Mouse (Mus musculus) kidney, postnatal 14 days (tissue): ENCODE measurements at regions not wholly inside any gene's neighbourhood (a gene's known extent, or its start where the extent isn't known, plus 50 kb on each side); places are given as distances from the start of the nearest gene placed in this dataset.
"Not testable (repeated sequence)": the region's sequence is repeated elsewhere in the genome, so short reads cannot be mapped to it uniquely, and the experiment has no call there.

Experiments
- DNase-seq: peaks from one replicate; pipeline ENCODE4 v3.0.0; 2022; ENCODE audit warnings: mixed read lengths

DNA sequence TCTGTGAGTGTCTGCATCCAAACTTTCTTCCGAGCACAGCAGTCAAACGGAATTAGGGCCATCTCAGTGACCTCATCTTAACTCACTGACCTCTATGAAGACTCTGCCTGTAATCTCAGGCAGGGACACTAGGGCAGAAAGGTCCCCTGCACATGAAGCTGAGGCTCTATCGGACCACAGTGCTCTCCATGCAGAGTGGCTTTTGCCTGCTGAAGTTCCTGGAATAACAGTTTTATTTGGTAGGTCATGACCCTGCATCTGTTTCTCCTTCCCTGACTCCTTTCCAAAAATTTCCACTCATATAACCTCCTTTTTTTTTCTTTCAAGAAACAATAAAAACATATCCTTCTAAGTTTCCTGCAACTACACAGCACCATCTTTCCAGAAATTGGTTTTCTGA, 136.9 kb upstream of the Klf3 start:
- DNase-seq: peak; percentile 74

DNA sequence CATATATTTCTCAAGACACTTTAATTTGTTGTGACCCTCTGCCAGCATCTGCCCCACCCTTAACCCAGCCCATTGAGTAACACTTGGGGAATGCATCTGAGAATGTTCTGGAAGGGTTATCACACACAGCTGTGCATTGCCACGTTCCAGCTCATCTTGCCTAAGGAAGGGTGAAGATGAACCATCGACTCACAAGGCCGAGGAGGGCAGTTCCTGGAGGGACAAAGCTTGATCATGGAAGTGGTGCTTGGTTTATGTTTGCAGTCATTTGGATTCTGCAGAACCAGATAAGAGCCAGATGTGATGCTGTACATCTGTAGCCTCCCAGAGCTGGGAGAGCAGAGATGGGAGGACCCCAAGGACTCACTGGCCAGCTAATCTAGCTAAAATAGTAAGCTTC, 136.1 kb upstream of the Klf3 start:
- DNase-seq: peak; percentile 46

DNA sequence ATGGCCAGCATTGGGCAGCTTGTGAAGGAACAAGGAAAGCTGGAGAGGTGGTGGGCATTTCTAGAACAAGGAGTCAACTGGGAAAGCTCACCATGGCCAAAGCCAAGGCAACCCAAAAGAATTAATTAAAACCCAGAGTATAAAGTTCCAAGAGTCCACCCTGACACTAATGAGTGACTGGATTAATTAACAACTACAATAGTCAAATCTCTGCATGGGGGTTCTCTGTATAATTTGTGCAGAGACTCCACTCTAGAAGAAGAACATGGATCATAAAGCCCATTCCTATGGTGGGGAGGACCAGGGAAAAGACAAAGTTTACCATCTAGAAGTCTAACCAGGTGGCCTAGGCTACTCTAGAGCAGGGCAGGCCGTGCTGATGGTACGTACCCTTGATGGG, 129.3 kb upstream of the Klf3 start:
- DNase-seq: no peak

DNA sequence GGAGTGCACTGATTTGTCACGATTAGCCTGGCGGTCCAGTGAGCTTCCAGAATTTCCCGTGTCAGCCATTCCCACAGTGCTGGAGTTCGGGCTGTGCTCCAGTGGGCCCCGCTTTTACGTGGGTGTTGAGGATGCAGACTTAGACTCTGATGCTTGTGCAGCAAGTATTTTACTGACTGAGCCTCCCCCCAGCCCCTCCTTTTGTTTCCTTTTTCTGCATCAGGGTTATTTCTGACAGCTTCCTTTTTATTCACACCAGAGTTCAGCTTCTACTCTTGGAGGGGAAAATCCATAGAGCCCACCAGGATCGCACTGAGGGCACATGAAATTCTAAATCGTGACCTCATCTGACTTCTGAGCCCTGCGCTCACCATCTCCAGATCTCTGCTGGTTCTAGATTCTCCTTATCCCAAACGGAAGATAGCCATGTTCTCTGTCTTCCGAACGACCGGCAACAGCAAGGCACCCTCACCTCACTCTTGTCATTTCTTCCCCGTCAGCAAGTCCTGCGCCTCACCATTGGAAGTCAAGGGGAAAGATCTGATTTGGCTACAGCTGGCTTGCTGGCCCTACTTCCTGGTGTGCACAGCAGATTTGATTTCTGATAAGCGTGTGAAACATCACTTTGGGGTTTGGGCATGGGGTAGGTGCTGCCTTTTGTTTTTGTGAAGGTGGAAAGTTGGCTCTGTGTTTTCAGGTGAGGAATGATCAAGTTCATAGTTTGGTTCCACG, 126.8 kb upstream of the Klf3 start:
- no peak for DNase-seq

DNA sequence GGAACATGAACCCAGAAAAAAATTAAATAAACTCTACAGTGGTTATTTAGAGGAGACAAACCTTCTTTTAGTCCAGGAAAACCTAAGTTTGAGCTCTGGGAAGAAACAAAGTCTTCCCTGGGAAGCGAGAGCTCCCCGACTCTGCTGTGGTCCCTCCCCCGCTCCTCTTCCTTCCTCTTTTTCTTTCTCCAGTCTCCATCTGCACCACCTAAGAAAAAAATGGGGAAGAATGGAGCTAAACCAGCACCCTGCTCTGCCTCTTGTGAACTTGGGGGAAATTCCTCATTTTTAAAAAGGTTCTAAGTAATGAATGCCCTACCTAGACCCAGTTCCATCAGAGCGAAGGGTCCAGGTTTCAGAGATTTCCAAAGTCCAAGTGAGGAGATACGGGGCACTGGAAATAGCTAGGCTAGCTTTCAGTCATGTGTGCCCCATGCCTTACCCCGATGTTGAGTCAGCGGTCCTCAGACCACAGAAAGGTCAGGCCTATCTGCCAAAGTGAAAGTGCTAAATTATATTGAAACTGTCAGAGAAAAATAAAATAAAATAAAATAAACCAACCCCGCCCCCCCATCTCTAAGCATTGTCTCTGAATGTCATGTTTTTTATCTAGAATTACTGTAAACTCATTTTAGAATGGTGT, 126.1 kb upstream of the Klf3 start:
- DNase-seq: no peak

DNA sequence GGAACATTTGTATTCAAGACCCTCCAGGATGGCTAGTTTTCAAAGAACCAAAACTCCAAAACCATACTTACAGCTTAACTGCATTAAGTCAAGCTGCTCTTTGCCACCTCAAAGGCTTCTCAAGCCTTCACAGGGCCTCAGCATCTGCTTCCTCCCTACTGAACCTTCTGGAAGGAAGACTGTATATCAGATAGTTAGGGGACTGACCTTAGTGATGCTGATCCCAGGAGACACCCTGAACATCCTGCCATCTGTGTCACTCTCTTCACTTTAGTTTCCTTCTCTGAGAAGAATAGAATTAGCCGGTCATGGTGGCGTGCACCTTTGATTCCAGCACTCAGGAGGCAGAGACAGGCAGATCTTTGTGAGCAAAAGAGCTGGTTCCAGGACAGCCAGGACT, 124.5 kb upstream of the Klf3 start:
- DNase-seq: no peak

DNA sequence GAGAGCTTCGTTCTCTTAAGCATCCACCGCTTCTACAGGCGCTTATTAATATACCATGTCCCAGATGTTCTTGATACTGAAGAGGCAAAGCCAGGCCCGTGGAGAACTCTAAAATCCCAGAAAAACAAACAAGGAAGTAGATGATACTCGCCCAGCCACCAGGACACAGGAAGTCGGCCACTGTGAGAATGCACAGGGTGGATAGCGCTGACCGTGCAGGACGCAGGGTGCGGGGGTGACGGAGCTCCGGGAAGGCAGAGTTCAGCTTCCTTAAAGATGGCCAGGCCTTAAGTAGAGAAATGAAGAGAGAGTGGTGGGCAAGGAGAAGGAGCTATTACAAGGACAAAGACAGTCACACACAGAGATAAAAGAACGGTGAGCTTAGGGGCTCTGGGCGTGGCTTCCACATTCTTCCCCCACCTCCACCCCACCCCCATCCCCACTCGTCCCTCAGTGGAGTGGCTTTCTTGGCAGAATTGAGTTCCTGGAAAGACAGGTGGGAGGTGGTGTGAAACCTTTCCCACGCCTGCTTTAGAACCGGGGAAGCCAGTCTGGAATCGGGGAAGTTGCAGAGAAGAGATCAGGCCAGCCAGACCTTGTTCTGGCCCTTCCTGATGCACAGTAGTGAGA, 123.1 kb upstream of the Klf3 start:
- DNase-seq: no peak

DNA sequence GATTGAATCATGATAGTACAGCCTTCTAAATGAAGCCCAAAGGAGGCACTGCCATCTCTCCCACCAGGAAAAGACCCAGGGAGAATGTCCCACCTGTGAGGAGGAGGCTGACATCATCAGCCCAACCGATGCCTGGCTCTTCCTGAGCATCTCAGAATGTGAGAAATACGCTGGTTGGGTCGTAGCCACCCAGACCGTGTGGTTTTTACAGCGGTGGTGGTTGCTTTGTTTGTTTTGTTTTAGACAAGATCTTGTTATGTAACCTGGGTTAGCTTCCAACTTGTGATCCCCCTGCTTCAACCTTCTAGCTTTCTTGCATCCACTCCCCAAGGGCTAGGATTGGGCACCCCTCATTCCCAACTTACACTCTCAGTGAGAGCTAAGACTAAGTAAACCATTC, 122.0 kb upstream of the Klf3 start:
- DNase-seq: no peak

DNA sequence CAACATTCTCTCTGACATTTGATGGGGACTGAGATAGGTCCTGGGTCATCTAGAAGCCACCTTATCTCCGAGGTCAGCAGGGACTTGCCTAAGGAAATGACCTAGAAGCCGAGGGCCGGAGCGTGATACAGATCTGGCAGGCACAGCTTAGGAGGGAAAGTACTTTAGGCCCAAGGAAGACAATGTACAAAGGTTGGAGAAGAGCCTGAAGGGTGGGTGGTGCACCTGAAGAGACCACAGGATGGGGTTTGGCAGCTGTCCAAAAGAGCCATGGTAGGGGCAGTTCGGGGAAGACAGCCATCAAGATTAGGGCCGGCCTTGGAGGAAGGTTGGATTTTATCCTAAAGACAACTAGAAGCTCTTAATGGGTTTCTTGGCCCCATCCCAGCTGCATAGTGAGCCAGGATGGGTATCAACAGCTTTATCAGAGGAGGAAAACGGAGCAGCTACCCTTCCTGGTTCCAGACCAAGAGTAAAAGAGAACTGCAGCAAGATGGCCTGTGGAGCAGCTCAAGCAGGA, 120.8 kb upstream of the Klf3 start:
- peak; percentile 33 for DNase-seq

DNA sequence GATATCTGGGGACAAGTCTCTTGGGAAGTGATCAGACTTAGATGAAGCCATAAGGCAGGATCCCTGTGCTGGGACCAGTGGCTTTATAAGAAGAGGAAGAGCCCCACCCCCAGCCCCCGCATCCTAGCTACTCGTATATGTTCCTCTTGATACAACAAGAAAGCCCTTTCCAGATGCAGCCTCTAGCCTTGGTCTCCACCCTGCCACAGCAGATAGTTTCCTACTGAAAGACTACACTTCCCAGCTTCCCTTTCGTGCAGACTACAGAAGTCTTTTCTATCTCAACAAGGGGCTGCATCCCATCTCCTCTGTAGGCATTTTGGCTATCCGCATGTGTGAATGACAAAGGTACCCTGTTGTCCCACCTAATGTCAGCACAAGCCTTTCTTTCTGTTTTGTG, 119.8 kb upstream of the Klf3 start:
- DNase-seq: no peak

DNA sequence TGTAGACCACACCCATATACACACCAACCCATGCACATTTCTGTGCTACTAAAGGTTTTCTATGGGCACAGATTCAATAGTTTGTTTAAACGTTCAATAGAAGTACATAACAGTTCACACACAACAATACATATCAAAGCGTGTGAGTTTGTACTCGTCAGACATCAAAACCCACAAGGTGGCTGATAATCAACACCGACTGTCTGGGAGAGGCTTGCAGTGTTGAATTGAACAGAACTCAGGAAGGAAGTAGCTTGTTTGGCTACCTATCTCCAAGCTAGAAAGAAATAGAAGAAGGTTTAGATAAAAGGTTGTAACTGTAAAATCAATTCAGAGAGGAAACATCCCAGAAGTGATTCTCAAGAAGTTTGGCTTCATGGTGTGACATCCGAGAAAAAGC, 118.9 kb upstream of the Klf3 start:
- DNase-seq: no peak

DNA sequence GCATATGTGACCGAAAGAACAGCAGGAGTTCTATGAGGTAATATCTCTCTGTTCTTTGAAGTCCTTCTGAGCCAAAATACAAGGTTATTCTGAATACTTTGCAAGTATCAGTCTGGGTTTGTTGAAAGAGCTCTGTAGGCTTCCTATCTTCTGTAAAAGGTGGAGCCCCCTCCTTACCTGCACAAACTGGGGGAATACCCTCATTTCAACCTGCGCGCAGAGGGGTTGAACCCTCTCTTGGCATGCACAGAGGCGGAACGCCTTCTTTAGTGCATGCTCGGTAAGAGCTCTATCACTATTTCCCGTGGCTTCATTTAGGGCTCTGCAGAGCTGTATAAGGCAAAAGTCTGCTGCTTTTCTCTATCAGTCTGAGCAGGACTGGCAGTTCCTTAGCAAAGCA, 113.0 kb upstream of the Klf3 start:
- no peak for DNase-seq

DNA sequence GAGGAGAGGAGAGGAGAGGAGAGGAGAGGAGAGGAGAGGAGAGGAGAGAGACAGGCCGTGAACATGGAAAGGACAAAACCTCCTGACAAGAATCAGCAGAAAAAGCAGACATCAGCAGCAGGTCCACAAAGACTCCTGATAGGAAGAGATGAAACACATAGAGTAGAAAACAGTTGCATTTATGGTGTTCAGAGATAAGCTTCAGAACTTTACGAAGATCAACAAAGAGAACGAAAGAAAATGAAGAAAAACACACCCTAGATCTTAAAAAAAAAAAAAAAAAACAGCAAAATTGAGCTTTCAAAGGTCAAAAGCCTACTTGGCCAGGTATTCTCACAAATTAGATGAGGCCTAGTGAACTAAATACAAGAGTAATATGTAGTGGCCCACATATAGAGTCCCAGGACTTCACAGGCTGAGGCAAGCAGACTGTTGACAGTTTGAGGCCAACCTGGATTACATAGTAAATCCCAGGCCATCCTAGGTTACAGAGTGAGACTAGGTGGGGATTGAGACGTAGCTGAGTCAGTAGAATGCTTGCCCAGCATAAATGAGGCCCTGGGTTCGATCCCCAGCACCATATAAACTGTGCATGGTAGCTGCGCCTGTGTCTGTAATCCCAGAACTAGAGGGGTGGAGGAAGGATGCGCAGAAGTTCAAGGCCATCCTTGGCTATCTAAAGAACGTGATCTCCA, 111.6 kb upstream of the Klf3 start:
- DNase-seq: no peak

DNA sequence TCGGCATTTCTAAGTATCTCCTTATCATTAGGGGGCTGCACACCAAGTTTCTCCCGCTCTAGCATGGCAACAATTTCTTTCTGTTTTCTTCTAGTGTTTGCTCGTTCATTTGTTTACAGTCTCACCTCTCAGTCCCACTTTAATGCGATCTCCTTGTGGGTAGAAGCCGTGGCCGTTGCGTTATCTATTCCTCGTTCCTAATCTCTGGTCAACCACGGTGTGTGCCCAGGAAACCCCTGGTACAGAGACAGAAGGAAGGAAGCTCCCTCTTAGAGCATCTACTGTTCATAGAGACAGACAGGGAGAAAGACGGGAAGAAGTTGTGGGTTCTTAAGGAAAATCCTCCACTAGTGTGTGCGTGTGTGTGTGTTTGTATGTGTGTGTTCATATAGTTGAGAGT, 110.9 kb upstream of the Klf3 start:
- no peak for DNase-seq

DNA sequence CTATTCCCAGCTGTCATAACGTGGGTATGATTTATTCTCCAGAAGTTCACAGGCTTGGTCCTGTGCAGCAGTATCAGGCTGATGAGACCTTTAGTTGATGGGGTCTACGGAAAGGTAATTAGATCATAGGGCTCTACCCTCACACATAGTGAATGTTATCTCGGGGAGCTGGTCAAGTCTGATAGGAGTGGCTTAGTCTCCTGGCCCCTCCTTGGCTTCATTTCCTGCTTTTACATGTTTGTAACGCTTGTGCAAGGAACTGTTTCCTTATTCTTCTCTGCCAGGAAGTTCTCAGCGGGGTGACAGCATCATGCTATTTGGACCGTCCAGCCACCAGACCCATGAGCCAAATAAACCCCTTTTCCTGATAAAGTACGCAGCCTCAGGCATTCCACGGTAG, 109.6 kb upstream of the Klf3 start:
- DNase-seq: no peak

DNA sequence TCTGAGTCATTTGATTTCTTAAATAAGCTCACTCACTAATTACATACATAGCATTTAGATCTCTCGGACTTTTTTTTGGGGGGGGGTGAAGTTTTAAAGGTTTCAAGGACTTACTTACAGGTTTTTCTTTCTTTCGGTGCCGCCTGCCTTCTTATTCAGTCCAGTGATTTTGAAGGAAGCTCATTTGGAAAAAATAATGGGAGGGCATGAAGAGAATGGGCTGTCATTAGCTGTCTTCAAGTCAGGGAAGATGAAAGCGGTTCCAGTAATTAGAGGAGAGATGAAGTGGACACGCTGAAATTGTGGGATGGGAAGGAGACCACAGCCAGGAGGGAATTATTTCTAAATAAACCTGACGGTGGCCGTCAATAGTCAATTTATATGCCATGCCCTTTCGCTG, 108.6 kb upstream of the Klf3 start:
- DNase-seq: no peak

DNA sequence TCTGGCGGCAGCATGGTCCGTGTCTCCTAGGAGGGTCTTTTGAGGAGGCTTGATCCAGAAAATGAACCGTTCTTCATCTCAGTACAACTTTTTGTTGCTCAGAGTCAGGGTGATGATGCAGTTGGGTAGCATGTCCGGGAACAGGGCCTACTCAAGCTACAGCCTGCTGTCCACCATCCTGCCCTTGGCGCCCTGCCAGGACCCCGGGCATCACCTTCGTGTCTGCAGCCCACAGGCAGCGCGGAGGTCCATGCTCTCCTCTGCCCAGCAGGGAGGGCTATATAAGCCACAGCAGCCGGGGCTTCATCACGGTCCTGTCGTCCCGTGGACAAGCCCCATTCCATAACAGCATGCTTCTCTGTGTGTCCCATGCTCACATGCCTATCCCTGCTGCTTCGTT, 107.1 kb upstream of the Klf3 start:
- no peak for DNase-seq

DNA sequence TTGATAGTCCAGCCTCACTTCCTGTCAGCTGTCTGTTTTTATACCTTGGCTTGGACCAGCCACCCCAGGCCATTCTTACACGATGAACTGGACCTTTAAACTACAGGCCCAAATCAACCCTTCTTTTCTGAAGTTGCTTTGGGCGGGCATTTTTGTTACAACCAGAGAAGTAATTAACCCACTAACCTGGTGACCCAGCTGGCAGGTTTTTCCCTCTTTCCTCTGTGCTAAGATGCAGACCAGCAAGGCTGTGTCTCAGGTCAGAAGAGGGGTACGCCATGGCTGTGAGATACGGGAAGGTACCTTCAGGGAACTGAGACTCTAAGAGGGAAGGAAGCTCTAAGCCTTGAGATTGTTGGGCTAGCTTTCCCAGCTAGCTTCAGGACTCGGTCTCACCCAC, 105.7 kb upstream of the Klf3 start:
- DNase-seq: no peak

DNA sequence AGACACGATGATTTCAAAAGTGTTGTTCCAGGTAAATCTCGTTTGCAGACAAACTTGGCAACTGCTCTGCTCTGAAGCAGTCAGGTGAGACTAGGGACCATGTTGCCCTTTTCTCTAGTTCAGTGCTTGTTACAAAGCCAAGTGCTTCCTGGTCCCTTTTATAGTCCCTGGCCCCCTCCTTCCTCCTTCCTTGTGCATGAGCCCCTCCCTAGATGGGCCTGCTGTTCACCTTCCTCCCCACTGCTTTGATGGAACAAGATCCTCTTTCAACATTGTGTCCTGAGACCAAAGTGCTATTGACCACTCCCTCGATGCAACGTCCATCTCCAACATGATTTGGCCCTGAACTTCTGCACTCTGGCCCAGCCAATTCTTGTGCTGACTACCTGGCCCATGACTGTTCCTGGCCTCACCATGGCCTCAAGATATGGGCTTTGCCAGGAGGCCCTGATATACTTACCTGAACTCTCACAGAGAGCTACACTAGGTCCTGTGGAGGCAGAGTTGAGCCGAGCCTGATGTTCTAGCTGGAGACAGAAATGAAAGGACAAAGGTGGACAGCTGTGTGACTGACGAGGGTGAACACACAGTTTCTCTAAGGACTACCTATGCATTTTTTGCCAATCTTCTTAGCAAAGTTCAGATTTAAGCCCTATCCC, 104.6 kb upstream of the Klf3 start:
- no peak for DNase-seq

DNA sequence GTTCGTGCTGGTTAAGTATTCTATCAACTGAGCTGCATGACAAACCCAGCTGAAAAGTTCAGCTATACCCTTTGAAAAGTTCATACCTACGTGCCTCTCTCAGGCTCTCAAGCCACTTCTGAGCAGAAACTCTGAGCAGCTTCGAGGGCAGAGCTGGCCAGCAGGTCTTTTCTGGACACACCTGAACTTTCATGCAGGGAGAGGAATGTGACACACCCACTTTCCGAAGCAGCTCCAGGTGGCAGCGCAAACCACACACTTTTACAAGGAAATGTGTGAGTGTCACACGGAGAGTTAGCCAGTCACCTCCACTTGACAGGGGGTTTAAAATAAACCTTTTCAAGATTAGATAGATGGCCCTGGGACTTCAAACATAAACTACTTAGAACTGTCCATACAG, 103.2 kb upstream of the Klf3 start:
- DNase-seq: no peak

DNA sequence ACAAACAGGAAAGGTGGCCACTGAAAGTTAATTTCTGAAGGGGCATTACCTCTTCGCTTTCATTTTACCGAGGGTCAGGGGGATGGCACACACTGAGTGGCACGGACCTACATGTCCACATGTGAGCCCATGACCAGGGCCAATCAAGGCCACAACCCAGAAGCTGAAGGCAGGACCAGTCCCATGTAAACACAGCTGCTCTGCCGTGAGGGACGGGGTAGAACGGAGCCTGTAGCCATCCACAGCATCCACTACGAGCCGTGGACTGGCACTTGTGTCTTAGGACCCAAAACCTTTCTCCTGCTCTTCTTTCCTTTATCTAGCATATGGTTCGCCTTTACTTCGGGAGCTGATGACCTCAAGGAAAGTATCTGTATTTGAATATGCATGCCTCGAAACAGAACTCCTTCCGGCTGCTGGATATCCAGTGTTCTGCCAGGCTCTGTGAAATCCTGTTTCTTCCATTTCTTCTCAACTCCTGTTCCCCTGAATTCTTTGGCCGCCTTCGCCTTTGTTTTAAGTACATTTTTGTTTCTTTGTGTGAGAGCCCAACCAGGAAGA, 101.9 kb upstream of the Klf3 start:
- no peak for DNase-seq

DNA sequence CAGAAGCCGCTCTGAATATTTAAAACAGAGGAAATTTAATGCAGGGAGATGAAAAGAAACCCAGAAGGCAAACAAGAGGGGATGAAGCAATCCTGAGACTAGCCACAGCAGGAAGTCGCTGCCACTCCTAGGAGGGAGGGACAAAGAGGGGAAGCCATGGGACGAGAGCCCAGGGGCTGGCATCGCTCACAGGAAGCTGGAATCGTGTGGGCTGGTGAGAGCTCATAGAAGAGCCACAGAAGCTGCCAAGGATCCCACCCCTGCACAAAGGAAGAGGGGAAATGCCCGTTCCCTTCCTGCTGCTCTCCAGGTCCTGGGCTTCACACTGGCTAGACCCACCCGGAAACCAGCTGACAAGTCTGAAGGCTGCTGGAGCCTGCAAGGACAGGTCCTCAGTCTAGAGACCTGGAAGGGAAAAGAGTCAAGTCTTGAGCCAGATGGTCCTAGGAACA, 101.4 kb upstream of the Klf3 start:
- peak; percentile 71 for DNase-seq

DNA sequence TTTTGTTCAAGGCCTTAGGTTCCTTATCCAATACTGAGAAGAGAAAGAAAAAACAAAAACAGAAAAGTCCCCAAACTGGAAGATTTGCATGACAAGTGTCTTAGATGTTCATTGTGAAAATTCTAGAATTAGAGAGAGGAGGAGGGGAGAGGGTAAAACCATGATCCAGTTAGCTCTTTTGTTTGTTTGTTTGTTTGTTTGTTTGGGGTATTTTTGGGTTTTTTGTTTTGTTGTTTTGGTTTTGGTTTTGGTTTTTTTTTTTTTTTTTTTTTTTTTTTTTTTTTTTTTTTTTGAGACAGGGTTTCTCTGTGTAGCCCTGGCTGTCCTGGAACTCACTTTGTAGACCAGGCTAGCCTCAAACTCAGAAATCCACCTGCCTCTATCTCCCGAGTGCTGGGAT, 100.8 kb upstream of the Klf3 start:
- not testable (repeated sequence) for DNase-seq
